Mouse (Mus musculus): Measurements from ENCODE around the gene Acyp2.

DNA sequence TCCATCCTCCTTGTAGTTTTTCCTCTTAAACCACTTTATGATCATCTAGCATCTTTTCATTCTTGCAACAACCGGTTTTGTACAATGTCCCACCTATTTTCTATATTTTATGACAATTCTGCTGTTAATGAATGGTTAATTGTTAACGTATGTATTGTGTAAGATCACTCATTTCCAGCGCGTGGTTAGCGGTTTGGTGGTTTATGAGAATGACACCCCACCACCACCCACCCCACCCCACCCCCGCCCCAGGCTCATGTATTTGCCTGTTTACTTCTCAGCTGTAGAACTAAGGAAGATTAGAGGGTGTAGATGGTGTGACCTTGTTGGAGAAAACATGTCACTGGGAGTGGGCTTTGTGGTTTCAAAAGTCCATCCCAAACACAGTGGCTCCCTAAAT, 18.9 kb downstream of the Acyp2 start:
- TF ChIP-seq CTCF (conservative IDR thresholded peaks at IDR 0.05; ENCODE audit: low read length) (no peak), NANOG (IDR thresholded peaks at IDR 0.05; ENCODE audit: borderline replicate concordance, low read length) (no peak), POU5F1 (IDR thresholded peaks at IDR 0.05; ENCODE audit: borderline replicate concordance, low read length) (no peak)

Data from E14TG2a.4 (cell line).